Mouse (Mus musculus) stomach, embryonic 14.5 days (tissue): ENCODE results near the gene Kcnma1. TPM values are rescaled to one million over a fixed set of nuclear protein-coding genes. Genes with fewer than 3 reads are reported as not detected.

Experiments used
- ATAC-seq: fragments of 200-750 bp; cut with Nextera tagmentation; 2 replicates; pipeline ENCODE4 v1.8.0; 2017; ENCODE audit warnings: low read depth, moderate TSS enrichment; ENCODE audit not compliant: insufficient number of reproducible peaks, insufficient read depth, low FRiP score
- H3K27ac ChIP-seq: fragments of 300-500 bp; sonication (generic); 2 replicates; pipeline ENCODE4 v1.5.1; 2014; ENCODE audit warnings: mild to moderate bottlenecking, low read length, moderate library complexity, mixed read lengths
- H3K27me3 ChIP-seq: fragments of 300-500 bp; sonication (generic); 2 replicates; pipeline ENCODE4 v1.6.1; 2014; ENCODE audit warnings: low read length, control low read depth, mixed read lengths; ENCODE audit not compliant: control insufficient read depth, insufficient read depth
- H3K36me3 ChIP-seq: fragments of 300-500 bp; sonication (generic); 2 replicates; pipeline ENCODE4 v1.6.1; 2014; ENCODE audit warnings: mild to moderate bottlenecking, control low read depth, low read length, moderate library complexity, mixed read lengths; ENCODE audit not compliant: control insufficient read depth, insufficient read depth
- H3K4me1 ChIP-seq: fragments of 300-500 bp; sonication (generic); 2 replicates; pipeline ENCODE4 v1.6.1; 2014; ENCODE audit warnings: low read length, control low read depth, mixed read lengths; ENCODE audit not compliant: control insufficient read depth, insufficient read depth
- H3K4me2 ChIP-seq: fragments of 300-500 bp; sonication (generic); replicated peaks from 2 replicates; pipeline ENCODE4 v1.6.1; 2014; ENCODE audit warnings: low read depth, low read length, control low read depth
- H3K4me3 ChIP-seq: fragments of 300-500 bp; sonication (generic); 2 replicates; pipeline ENCODE4 v1.5.1; 2014; ENCODE audit warnings: low read depth, low read length, control low read depth
- H3K9ac ChIP-seq: fragments of 300-500 bp; sonication (generic); replicated peaks from 2 replicates; pipeline ENCODE4 v1.6.1; 2014; ENCODE audit warnings: low read depth, mild to moderate bottlenecking, control low read depth, low read length, moderate library complexity, mixed read lengths
- H3K9me3 ChIP-seq: fragments of 300-500 bp; sonication (generic); 2 replicates; pipeline ENCODE4 v1.6.1; 2016; ENCODE audit warnings: low read depth, low read length, control low read depth; ENCODE audit not compliant: control insufficient read depth
- WGBS: fragments of 180-500 bp; shearing (Covaris S2); extraction: QIAGEN DNeasy Blood & Tissue Kit; methylation state at CpG from one replicate; pipeline ENCODE4 v1.1.7; 2014; 5-methylcytosine and 5-hydroxymethylcytosine counted together
- polyA plus RNA-seq: library from polyadenylated mRNA; unstranded; fragments of >200 nt; fragmentation: Nextera tagmentation; extraction: Ambion mirVana; gene quantifications from 2 replicates; pipeline ENCODE4 v1.2.1, GENCODE M21; 2014

The Kcnma1 gene
- polyA plus RNA-seq, 1 experiment from 2014 or later, result 14.4 TPM

DNA sequence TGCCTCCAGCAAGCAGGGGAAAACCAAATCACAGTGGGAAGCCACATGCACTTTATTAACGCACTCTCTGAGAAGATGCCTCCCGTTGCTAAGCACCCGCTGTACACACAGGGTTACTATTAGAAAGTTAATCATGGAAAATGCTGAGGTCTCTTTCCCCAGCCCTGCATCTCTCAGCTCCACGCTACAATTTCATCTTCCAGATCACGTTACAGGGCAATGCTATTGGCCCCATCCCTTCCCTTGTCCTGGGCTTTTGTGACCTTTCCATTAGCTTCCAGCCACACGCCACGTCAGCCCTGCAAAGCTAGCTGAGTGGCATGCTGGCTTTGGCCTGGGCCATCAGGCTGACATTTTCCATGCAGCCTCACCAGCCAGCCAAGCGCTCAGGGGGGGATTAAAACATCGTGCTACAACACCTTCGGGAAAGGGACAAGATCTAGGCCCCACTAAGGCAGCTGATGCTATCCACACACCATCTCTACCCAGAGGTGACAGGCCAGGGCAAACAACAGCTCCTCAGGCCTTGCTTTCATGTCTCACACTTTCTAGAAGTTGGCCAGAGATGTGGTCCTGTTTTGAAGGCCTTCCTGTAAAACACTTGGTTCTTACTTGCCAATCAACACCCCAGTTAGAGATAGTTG, 111.5 kb downstream of the Kcnma1 start:
- no peak overlapping the region for H3K9ac ChIP-seq
- no peaks in the 10 kb centered on the region for H3K9me3 ChIP-seq
- H3K27me3 ChIP-seq, result no peaks in the 10 kb centered on the region
- H3K27ac ChIP-seq, result no peak overlapping the region
- ATAC-seq, result no peak
- no peak overlapping the region for H3K4me3 ChIP-seq
- WGBS, result 33% methylated on average over 10 of the region's 10 CpGs
- no peak overlapping the region for H3K4me2 ChIP-seq
- no peaks in the 10 kb centered on the region for H3K36me3 ChIP-seq
- H3K4me1 ChIP-seq, result no peaks in the 10 kb centered on the region

DNA sequence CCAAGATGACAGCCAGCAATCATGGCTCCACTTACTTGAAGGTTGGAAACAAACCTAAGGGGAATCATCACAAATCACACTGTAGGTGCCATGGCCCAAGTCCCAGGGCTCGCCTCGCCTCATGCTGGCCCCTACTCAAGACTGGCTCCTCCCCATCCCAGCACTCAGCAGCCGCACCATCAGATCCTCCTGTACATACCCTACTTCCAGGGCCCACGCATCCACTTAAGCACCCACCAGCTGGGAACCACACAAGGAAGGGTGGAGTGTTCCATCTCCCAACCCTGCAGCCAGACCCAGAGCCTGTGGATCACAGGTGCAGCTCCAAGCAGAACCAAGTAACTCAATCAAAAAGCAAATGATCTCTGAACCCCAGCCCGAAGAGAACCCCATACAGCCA, 114.8 kb downstream of the Kcnma1 start:
- H3K27me3 ChIP-seq, result no peaks in the 10 kb centered on the region
- H3K4me1 ChIP-seq, result no peaks in the 10 kb centered on the region
- H3K9ac ChIP-seq, result no peak overlapping the region
- H3K4me3 ChIP-seq, result no peak overlapping the region
- ATAC-seq, result no peak
- no peaks in the 10 kb centered on the region for H3K36me3 ChIP-seq
- 78% methylated on average over 5 of the region's 5 CpGs for WGBS
- H3K4me2 ChIP-seq, result no peak overlapping the region
- no peak overlapping the region for H3K27ac ChIP-seq
- no peaks in the 10 kb centered on the region for H3K9me3 ChIP-seq

DNA sequence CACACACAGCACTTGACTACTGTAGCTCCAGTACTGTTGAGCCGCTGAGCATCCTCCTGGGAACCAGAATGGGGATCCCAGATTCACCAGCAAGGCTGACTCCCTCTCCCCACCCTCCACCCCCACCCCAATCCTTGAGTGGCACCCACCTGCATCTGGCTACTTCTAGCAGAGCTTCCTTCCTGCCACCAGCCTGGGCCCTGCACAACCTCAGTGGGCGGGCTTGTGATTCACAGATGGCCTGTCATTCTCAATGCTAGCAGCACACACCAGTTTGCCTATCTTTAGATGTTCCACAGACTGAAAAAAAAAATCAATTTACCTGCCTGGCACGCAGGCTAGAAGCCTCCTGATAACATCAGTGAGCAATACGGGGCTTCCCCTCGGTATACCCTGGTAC, 116.5 kb downstream of the Kcnma1 start:
- WGBS, result 78% methylated on average over 5 of the region's 5 CpGs
- H3K9me3 ChIP-seq, result no peaks in the 10 kb centered on the region
- no peak overlapping the region for H3K9ac ChIP-seq
- H3K4me2 ChIP-seq, result no peak overlapping the region
- no peaks in the 10 kb centered on the region for H3K27me3 ChIP-seq
- no peaks in the 10 kb centered on the region for H3K4me1 ChIP-seq
- ATAC-seq, result no peak
- no peak overlapping the region for H3K4me3 ChIP-seq
- no peaks in the 10 kb centered on the region for H3K36me3 ChIP-seq
- no peak overlapping the region for H3K27ac ChIP-seq

DNA sequence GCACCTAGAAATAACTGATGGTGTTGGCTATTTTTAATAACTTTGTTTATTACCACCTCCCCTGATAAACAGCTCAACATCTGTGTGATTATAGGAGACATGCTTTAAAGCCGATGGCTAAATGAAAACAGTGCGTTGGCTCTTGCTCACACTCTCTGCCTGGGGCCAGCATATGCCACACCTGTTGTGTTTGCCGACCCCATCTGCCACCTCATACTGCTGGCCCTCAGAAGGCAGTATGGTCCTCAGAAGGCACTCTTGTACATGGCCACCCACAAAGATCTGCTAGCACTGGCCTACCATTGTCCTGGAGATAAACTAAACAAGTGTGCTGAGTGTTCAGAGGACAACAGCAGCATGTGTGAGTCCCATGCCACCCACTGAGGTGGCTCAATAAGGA, 118.3 kb downstream of the Kcnma1 start:
- no peaks in the 10 kb centered on the region for H3K4me1 ChIP-seq
- no peaks in the 10 kb centered on the region for H3K27me3 ChIP-seq
- no peak overlapping the region for H3K9ac ChIP-seq
- H3K27ac ChIP-seq, result no peak overlapping the region
- 83% methylated on average over 3 of the region's 3 CpGs for WGBS
- H3K4me3 ChIP-seq, result no peak overlapping the region
- no peak overlapping the region for H3K4me2 ChIP-seq
- no peaks in the 10 kb centered on the region for H3K9me3 ChIP-seq
- no peaks in the 10 kb centered on the region for H3K36me3 ChIP-seq
- no peak for ATAC-seq

DNA sequence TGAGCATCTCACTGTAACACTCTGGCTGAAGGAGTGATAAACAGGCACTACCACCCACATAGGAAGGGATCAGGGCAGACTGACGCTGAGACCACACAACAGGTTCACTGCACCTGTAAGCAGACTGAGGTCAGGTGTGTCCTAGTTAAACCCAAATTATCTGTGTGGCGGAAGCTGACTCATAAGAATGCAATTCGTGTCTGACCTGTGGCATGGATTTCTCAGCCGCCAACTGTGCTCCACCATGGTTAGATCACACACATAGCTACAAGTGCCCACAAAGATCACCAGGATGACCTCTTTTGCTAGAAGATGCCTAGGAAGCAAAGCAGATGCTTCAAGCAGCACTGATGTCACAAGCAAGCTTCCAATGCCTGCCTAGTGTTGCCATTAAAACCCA, 128.2 kb downstream of the Kcnma1 start:
- Histone ChIP-seq H3K4me1 (0 out of 2 replicates have a peak, but pooled peaks cover 4% of the 10 kb centered on the region), H3K4me2 (no peak overlapping the region), H3K27ac (no peak overlapping the region), H3K4me3 (no peak overlapping the region), H3K36me3 (no peaks in the 10 kb centered on the region), H3K27me3 (no peaks in the 10 kb centered on the region), H3K9me3 (no peaks in the 10 kb centered on the region), H3K9ac (no peak overlapping the region)
- 62% methylated on average over 4 of the region's 4 CpGs for WGBS
- no peak for ATAC-seq

DNA sequence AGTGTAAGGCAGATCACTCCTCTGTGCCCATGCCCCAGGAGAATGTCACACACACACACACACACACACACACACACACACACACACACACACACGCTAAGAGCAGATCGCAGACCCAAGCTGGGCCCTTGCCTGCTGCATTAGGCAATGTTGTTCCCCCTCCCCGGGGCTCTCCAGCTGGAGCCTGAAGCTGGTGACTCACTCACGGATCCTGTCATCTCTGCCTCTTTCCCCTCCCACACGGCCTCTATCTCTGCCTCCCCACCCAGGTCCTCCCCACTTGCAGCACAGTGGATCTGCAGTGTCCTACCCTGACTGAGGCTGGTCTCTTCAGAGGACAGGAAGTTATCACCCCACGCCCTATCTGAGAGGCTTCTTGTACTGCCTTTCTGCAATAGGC, 128.8 kb downstream of the Kcnma1 start:
- no peak overlapping the region for H3K27ac ChIP-seq
- ATAC-seq, result no peak
- 21% methylated on average over 6 of the region's 6 CpGs for WGBS

DNA sequence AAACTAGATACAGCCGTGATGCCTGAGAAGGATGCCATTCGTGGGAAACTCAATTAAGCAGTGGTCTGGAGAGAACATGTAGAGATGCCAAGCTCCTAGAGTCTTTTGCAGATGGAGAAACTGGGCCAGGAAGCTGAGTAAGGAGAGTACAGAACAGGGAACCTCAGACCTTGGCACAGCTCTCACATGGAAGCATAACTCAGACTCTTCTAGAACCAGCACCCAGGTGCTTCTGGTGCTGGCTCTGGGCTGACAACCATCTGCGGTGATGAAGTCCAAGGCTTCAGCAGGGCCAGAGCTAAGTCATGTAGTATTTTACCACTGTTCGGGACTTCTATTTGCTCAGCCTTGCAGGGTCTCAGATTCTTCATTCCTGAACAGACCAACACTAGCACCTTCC, 129.2 kb downstream of the Kcnma1 start:
- WGBS, result 81% methylated on average over 4 of the region's 4 CpGs
- Histone ChIP-seq H3K4me2 (no peak overlapping the region), H3K9ac (no peak overlapping the region), H3K9me3 (no peaks in the 10 kb centered on the region), H3K4me3 (no peak overlapping the region), H3K27me3 (no peaks in the 10 kb centered on the region), H3K4me1 (0 out of 2 replicates have a peak, but pooled peaks cover 4% of the 10 kb centered on the region), H3K27ac (no peak overlapping the region), H3K36me3 (no peaks in the 10 kb centered on the region)
- ATAC-seq, result no peak

More for the DNA sequence above, 128.8 kb downstream of the Kcnma1 start:
- H3K9ac ChIP-seq, result no peak overlapping the region
- H3K4me1 ChIP-seq, result 0 out of 2 replicates have a peak, but pooled peaks cover 4% of the 10 kb centered on the region
- no peak overlapping the region for H3K4me3 ChIP-seq
- H3K36me3 ChIP-seq, result no peaks in the 10 kb centered on the region
- no peaks in the 10 kb centered on the region for H3K27me3 ChIP-seq
- H3K9me3 ChIP-seq, result no peaks in the 10 kb centered on the region
- H3K4me2 ChIP-seq, result no peak overlapping the region

DNA sequence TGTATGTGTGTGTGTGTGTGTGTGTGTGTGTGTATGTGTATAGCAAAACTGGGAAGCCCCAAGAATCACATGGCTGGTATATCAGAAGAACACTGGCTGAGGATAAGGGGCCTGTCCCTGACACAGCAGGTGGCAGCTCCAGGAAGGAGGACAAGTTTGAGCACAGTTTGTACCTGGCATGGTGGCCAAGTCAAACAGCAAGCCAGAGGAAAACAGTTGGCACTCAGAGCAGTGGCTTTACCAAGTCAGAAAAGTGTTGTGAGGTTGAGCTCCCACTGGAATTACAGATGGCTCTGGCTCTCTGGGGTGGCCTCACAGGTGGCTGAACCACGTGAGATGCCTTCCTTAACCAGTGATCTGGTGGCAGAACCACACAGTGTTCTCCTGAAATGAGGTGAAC, 132.3 kb downstream of the Kcnma1 start:
- Histone ChIP-seq H3K36me3 (no peaks in the 10 kb centered on the region), H3K4me1 (0 out of 2 replicates have a peak, but pooled peaks cover 4% of the 10 kb centered on the region), H3K4me3 (no peak overlapping the region), H3K27me3 (no peaks in the 10 kb centered on the region), H3K4me2 (no peak overlapping the region), H3K27ac (no peak overlapping the region), H3K9ac (no peak overlapping the region), H3K9me3 (no peaks in the 10 kb centered on the region)
- 63% methylated on average over 1 of the region's 1 CpGs for WGBS
- ATAC-seq, result no peak

DNA sequence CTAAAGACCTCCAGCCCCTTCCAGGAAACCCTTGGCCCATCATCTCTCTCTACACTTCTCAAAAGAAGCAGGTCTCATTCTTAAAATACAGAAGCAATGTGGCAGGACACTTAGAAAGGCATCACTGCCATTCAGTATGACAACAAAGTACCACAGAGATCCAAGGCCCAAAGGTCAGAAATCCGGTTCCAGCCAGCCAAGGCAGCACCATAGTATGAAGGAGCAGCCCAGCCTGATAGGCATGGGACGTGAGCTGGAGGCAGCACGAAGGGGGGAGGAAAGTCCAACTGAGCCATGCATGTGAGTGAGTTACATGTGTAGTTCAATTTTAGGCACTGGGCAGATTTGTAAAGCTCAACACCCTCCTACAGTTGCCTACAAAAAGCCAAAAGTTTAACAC, 135.0 kb downstream of the Kcnma1 start:
- no peaks in the 10 kb centered on the region for H3K9me3 ChIP-seq
- H3K4me3 ChIP-seq, result no peak overlapping the region
- no peaks in the 10 kb centered on the region for H3K27me3 ChIP-seq
- no peaks in the 10 kb centered on the region for H3K36me3 ChIP-seq
- H3K4me2 ChIP-seq, result no peak overlapping the region
- WGBS, result 71% methylated on average over 3 of the region's 3 CpGs
- no peaks in the 10 kb centered on the region for H3K4me1 ChIP-seq
- ATAC-seq, result no peak
- H3K9ac ChIP-seq, result no peak overlapping the region
- H3K27ac ChIP-seq, result no peak overlapping the region
